Mouse (Mus musculus) hindbrain, embryonic 12.5 days (tissue): Measurements from ENCODE around the gene Chid1. TPM values are rescaled to one million over a fixed set of nuclear protein-coding genes. Genes with fewer than 3 reads are reported as not detected.

Experiments
- ATAC-seq: fragments of 200-750 bp; cut with Nextera tagmentation; 2 replicates; pipeline ENCODE4 v1.8.0; 2017; ENCODE audit warnings: moderate TSS enrichment; ENCODE audit not compliant: low FRiP score
- H3K27ac ChIP-seq: fragments of 300-500 bp; sonication (generic); 2 replicates; pipeline ENCODE4 v1.5.1; 2016; ENCODE audit warnings: mild to moderate bottlenecking
- H3K27me3 ChIP-seq: fragments of 300-500 bp; sonication (generic); 2 replicates; pipeline ENCODE4 v1.6.1; 2016; ENCODE audit warnings: mild to moderate bottlenecking
- H3K36me3 ChIP-seq: fragments of 300-500 bp; sonication (generic); 2 replicates; pipeline ENCODE4 v1.6.1; 2016; ENCODE audit warnings: mild to moderate bottlenecking
- H3K4me1 ChIP-seq: fragments of 300-500 bp; sonication (generic); 2 replicates; pipeline ENCODE4 v1.6.1; 2016
- H3K4me2 ChIP-seq: fragments of 300-500 bp; sonication (generic); replicated peaks from 2 replicates; pipeline ENCODE4 v1.6.1; 2016; ENCODE audit warnings: mild to moderate bottlenecking
- H3K4me3 ChIP-seq: fragments of 300-500 bp; sonication (generic); 2 replicates; pipeline ENCODE4 v1.5.1; 2016; ENCODE audit warnings: mild to moderate bottlenecking
- H3K9ac ChIP-seq: fragments of 300-500 bp; sonication (generic); 2 replicates; pipeline ENCODE4 v1.6.1; 2016; ENCODE audit warnings: mild to moderate bottlenecking, moderate library complexity
- H3K9me3 ChIP-seq: fragments of 300-500 bp; sonication (generic); replicated peaks from 2 replicates; pipeline ENCODE4 v1.6.1; 2016; ENCODE audit warnings: mild to moderate bottlenecking
- WGBS: fragments of 180-500 bp; shearing (Covaris S2); methylation state at CpG from one replicate; pipeline ENCODE4 v1.1.7; 2016; 5-methylcytosine and 5-hydroxymethylcytosine counted together
- polyA plus RNA-seq: library from polyadenylated mRNA; unstranded; fragments of >200 nt; fragmentation: Nextera tagmentation; extraction: Ambion mirVana; gene quantifications from 2 replicates; pipeline ENCODE4 v1.2.1, GENCODE M21; 2016

Chid1 gene
- polyA plus RNA-seq, 1 experiment from 2014 or later: 31.8 TPM

GRCm38 (mm10) chr7:141469901-141470636, 69.6 kb downstream of the Chid1 start:
- Histone ChIP-seq H3K9ac (peak overlapping the region; percentile 77; the same call in 1 of the 2 replicates), H3K4me2 (peak overlapping the region; percentile 65)

DNA sequence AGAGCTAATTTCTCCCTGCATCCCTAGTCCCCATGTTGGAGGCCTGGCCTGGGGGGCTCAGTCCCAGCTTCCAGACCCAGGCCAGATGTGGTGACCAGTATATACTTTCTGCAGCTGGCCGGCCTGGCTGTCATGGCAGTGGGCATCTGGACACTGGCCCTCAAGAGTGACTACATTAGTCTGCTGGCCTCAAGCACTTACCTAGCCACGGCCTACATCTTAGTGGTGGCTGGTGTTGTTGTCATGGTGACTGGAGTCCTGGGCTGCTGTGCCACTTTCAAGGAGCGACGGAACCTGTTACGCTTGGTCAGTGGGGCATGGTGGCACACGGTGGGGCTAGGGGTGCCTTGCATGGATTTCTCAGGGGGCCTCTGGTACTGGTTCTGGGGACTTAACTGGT, 70.3 kb downstream of the Chid1 start:
- Histone ChIP-seq H3K9ac (peak overlapping the region; percentile 77), H3K27ac (peak overlapping the region; percentile 92), H3K36me3 (peaks cover 34% of the 10 kb centered on the region), H3K4me2 (peak overlapping the region; percentile 65), H3K4me1 (peaks cover 56% of the 10 kb centered on the region), H3K4me3 (peak overlapping the region; percentile 61), H3K27me3 (peaks cover 25% of the 10 kb centered on the region), H3K9me3 (no peaks in the 10 kb centered on the region)
- 70% methylated on average over 6 of the region's 6 CpGs for WGBS
- ATAC-seq: no peak

More at GRCm38 (mm10) chr7:141469901-141470636, 69.6 kb downstream of the Chid1 start:
- 95% methylated on average over 18 of the region's 18 CpGs for WGBS
- Histone ChIP-seq H3K9me3 (no peaks in the 10 kb centered on the region), H3K27me3 (peaks cover 18% of the 10 kb centered on the region), H3K36me3 (peaks cover 34% of the 10 kb centered on the region), H3K4me3 (no peak overlapping the region), H3K4me1 (peaks cover 54% of the 10 kb centered on the region), H3K27ac (peak overlapping the region; percentile 5; the same call in 1 of the 2 replicates)
- ATAC-seq: no peak

- 20% methylated on average over 8 of the region's 8 CpGs for whole genome bisulfite sequencing
- peak; percentile 85 for ATAC-seq
- peak overlapping the region; percentile 92 for H3K27ac ChIP-seq
- peak overlapping the region; percentile 77 for H3K9ac ChIP-seq
- peaks cover 34% of the 10 kb centered on the region for H3K36me3 ChIP-seq
- H3K4me1 ChIP-seq: peaks cover 49% of the 10 kb centered on the region
- H3K4me3 ChIP-seq: peak overlapping the region; percentile 61
- no peaks in the 10 kb centered on the region for H3K9me3 ChIP-seq
- H3K27me3 ChIP-seq: peaks cover 32% of the 10 kb centered on the region
- H3K4me2 ChIP-seq: peak overlapping the region; percentile 65
Measured at GRCm38 (mm10) chr7:141468522-141469211, 71.0 kb downstream of the Chid1 start.

GRCm38 (mm10) chr7:141468164-141468521, 71.5 kb downstream of the Chid1 start:
- peaks cover 45% of the 10 kb centered on the region for H3K4me1 ChIP-seq
- peak; percentile 38 for ATAC-seq
- peak overlapping the region; percentile 61 for H3K4me3 ChIP-seq
- peaks cover 37% of the 10 kb centered on the region for H3K27me3 ChIP-seq
- H3K27ac ChIP-seq: peak overlapping the region; percentile 92
- H3K9ac ChIP-seq: peak overlapping the region; percentile 77
- peak overlapping the region; percentile 65 for H3K4me2 ChIP-seq
- H3K9me3 ChIP-seq: no peaks in the 10 kb centered on the region
- 19% methylated on average over 5 of the region's 5 CpGs for WGBS
- peaks cover 34% of the 10 kb centered on the region for H3K36me3 ChIP-seq

DNA sequence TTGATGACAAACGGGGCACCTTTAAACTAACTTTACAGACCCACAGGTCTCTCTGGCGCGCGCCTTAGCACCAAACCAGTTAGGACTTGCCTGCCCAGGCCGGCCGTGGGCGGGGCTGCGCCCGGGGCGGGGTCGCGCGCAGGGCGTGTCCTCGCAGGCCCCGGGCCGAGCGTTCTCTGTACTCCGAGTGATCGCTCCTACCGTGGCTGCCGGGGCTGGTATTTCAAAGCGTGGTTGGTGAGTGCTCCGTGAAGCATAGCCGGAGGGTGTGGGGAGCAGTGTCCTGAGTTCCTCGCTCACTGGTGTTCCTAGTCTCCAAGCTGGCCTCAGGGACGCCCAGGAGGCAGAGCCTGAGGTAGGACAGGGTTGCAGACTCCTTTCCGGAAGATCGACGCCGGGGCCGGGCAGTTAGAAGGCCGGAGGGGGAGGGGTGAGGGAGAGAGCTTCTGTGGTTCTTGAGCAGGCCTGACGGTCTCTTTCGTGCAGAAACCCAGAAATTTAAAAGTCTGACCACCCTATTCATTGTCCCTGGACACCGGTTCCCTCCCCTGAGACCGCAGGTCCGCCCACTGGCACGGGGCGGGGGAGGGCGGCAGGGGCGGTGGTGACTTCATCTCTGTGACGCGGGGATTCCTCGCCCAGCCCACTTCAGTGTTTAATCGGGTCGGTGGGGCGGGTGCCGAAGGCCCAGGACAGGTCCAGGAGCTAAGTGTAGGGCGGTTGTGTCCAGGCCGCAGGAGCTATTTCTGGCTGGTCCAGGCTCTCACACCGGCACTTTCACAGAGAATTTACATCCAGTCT, 72.2 kb downstream of the Chid1 start, which contains the start of gene Cd151:
Cd151 (plus strand) TSS at position 163 of the 801 bp plus-strand sequence.
- H3K36me3 ChIP-seq: peaks cover 29% of the 10 kb centered on the region
- ATAC-seq: peak; percentile 59
- H3K4me2 ChIP-seq: peak within 1 kb of the TSS; percentile 65
- H3K4me3 ChIP-seq: peak within 1 kb of the TSS; percentile 61
- under 1% methylated on average over 52 of the region's 52 CpGs for WGBS
- peak within 1 kb of the TSS; percentile 77 for H3K9ac ChIP-seq
- peaks cover 45% of the 10 kb centered on the region for H3K4me1 ChIP-seq
- H3K9me3 ChIP-seq: no peaks in the 10 kb centered on the region
- peaks cover 45% of the 10 kb centered on the region for H3K27me3 ChIP-seq
- peak within 1 kb of the TSS; percentile 92 for H3K27ac ChIP-seq

GRCm38 (mm10) chr7:141466607-141467148, 73.0 kb downstream of the Chid1 start:
- H3K27me3 ChIP-seq: peaks cover 52% of the 10 kb centered on the region
- H3K9me3 ChIP-seq: no peaks in the 10 kb centered on the region
- no peak for ATAC-seq
- peak overlapping the region; percentile 77 for H3K9ac ChIP-seq
- H3K36me3 ChIP-seq: peaks cover 23% of the 10 kb centered on the region
- peaks cover 52% of the 10 kb centered on the region for H3K4me1 ChIP-seq
- peak overlapping the region; percentile 65 for H3K4me2 ChIP-seq
- H3K27ac ChIP-seq: peak overlapping the region; percentile 92; the same call in 1 of the 2 replicates
- WGBS: 65% methylated on average over 10 of the region's 10 CpGs
- H3K4me3 ChIP-seq: peak overlapping the region; percentile 61

GRCm38 (mm10) chr7:141466045-141466394, 73.6 kb downstream of the Chid1 start:
- Histone ChIP-seq H3K9me3 (no peaks in the 10 kb centered on the region), H3K27me3 (peaks cover 59% of the 10 kb centered on the region), H3K36me3 (peaks cover 17% of the 10 kb centered on the region), H3K4me2 (no peak overlapping the region; the same call in 1 of the 2 replicates), H3K27ac (no peak overlapping the region), H3K4me3 (no peak overlapping the region), H3K9ac (no peak overlapping the region), H3K4me1 (peaks cover 55% of the 10 kb centered on the region)
- 74% methylated on average over 7 of the region's 7 CpGs for WGBS
- no peak for ATAC-seq

GRCm38 (mm10) chr7:141465388-141466044, 74.1 kb downstream of the Chid1 start:
- peaks cover 55% of the 10 kb centered on the region for H3K4me1 ChIP-seq

GRCm38 (mm10) chr7:141464603-141465201, 75.0 kb downstream of the Chid1 start:
- no peak overlapping the region for H3K27ac ChIP-seq
- H3K9me3 ChIP-seq: no peaks in the 10 kb centered on the region
- peak overlapping the region; percentile 9 for H3K9ac ChIP-seq
- peak overlapping the region; percentile 10 for H3K4me3 ChIP-seq
- peaks cover 72% of the 10 kb centered on the region for H3K27me3 ChIP-seq
- WGBS: 2% methylated on average over 38 of the region's 38 CpGs
- no peak for ATAC-seq
- peak overlapping the region; percentile 40 for H3K4me2 ChIP-seq
- peaks cover 47% of the 10 kb centered on the region for H3K4me1 ChIP-seq
- peaks cover 4% of the 10 kb centered on the region; the same call in 1 of the 2 replicates for H3K36me3 ChIP-seq

More at GRCm38 (mm10) chr7:141465388-141466044, 74.1 kb downstream of the Chid1 start:
- H3K9ac ChIP-seq: no peak overlapping the region
- H3K27ac ChIP-seq: no peak overlapping the region
- 43% methylated on average over 8 of the region's 10 CpGs for WGBS
- peaks cover 12% of the 10 kb centered on the region for H3K36me3 ChIP-seq
- ATAC-seq: no peak
- H3K4me3 ChIP-seq: no peak overlapping the region
- no peaks in the 10 kb centered on the region for H3K9me3 ChIP-seq
- peaks cover 64% of the 10 kb centered on the region for H3K27me3 ChIP-seq
- H3K4me2 ChIP-seq: peak overlapping the region; percentile 40; the same call in 1 of the 2 replicates

DNA sequence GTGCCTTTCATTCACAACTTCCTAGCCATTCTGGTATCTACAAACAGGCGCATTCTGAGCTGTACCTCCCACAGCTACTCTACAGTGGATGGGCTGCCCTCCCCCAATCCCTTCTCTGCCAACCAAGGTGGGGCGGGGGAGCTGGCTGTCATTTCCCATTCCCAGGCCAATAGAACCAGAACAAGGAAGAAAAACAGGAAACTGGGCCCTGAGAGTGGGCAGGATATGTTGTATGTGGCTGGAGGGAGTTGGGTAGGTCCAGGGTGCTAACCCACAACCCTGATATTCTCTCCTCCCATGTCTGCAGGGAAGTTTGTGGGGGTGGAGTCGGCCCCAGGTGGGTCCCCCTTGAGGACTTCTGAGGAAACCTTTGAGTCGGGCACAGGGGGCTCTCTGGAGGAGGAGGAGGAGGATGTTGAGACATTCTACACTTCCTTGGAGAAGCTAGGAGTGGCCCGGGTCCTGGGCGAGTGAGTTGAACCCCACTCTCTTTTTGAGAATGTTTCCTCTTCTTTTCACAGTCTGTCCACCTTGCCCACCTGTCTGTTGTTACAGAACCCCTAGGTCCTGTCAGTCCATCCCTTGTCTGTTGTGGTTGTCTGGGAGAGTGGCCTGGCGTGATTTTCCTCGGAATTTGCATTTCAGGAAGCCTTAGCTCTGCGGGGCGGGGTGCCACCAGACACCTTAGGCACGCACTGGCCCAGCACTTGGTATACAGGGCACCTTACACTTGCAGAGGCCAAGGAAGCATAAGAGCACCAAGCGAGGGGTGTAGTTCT, 75.6 kb downstream of the Chid1 start:
- peaks cover 79% of the 10 kb centered on the region for H3K27me3 ChIP-seq
- no peaks in the 10 kb centered on the region; the same call in 1 of the 2 replicates for H3K36me3 ChIP-seq
- no peak overlapping the region for H3K4me3 ChIP-seq
- ATAC-seq: no peak
- H3K27ac ChIP-seq: no peak overlapping the region
- peak overlapping the region; percentile 8; the same call in 1 of the 2 replicates for H3K9ac ChIP-seq
- peaks cover 40% of the 10 kb centered on the region for H3K4me1 ChIP-seq
- H3K4me2 ChIP-seq: peak overlapping the region; percentile 40; the same call in 1 of the 2 replicates
- WGBS: 17% methylated on average over 12 of the region's 12 CpGs
- no peaks in the 10 kb centered on the region for H3K9me3 ChIP-seq
